Mouse (Mus musculus): ENCODE measurements around the gene Olfr1342. TPM values are rescaled to one million over a fixed set of nuclear protein-coding genes. Genes with fewer than 3 reads are reported as not detected.
A peak's percentile ranks its signal among the peaks of the same experiment; 100 is the strongest.

The Olfr1342 gene
- polyA plus RNA-seq (2014; fragmentation: Nextera tagmentation; extraction: Ambion mirVana), result not detected in 2 replicates

- Histone ChIP-seq H3K27ac (ENCODE audit: low read depth, low read length) (no peak within 1 kb of the TSS), H3K36me3 (ENCODE audit: control insufficient read depth, insufficient read depth, low read length) (no peaks in the 10 kb centered on the region), H3K9me3 (ENCODE audit: control insufficient read depth, low read length) (no peaks in the 10 kb centered on the region), H3K4me3 (ENCODE audit: low read depth, low read length) (no peak within 1 kb of the TSS), H3K27me3 (ENCODE audit: control insufficient read depth, insufficient read depth, low read length) (no peaks in the 10 kb centered on the region), H3K4me2 (no peak within 1 kb of the TSS), H3K4me1 (ENCODE audit: control insufficient read depth, insufficient read depth, low read length) (no peaks in the 10 kb centered on the region), H3K9ac (ENCODE audit: low read length) (no peak within 1 kb of the TSS)
- DNase-seq (ENCODE audit: low spot score, missing footprints), result no peak
- ATAC-seq (ENCODE audit: low FRiP score), result no peak
- 54% methylated on average over 12 of the region's 12 CpGs for WGBS
Observed at GRCm38 (mm10) chr4:118692412-118692973, at the start of gene Olfr1342. Olfr1342 (minus strand) TSS chr4:118692756.

GRCm38 (mm10) chr4:118741881-118742280, 49.3 kb upstream of the Olfr1342 start:
- Histone ChIP-seq H3K27ac (ENCODE audit: low read depth, low read length) (no peak overlapping the region), H3K4me1 (ENCODE audit: control insufficient read depth, insufficient read depth, low read length) (no peaks in the 10 kb centered on the region; the same call in 1 of the 2 replicates), H3K27me3 (ENCODE audit: control insufficient read depth, insufficient read depth, low read length) (peaks cover 9% of the 10 kb centered on the region), H3K4me3 (ENCODE audit: low read depth, low read length) (no peak overlapping the region), H3K4me2 (peak overlapping the region; percentile 1; the same call in 1 of the 2 replicates), H3K9me3 (ENCODE audit: control insufficient read depth, low read length) (no peaks in the 10 kb centered on the region), H3K36me3 (ENCODE audit: control insufficient read depth, insufficient read depth, low read length) (no peaks in the 10 kb centered on the region), H3K9ac (ENCODE audit: low read length) (no peak overlapping the region)
- peak; percentile 91 for DNase-seq (ENCODE audit: low spot score, missing footprints)
- 1% methylated on average over 16 of the region's 16 CpGs for WGBS
- no peak for ATAC-seq (ENCODE audit: low FRiP score)

- Histone ChIP-seq H3K9me3 (ENCODE audit: control insufficient read depth, low read length) (no peaks in the 10 kb centered on the region), H3K9ac (ENCODE audit: low read length) (no peak overlapping the region), H3K4me3 (ENCODE audit: low read depth, low read length) (no peak overlapping the region), H3K4me2 (peak overlapping the region; percentile 1; the same call in 1 of the 2 replicates), H3K27me3 (ENCODE audit: control insufficient read depth, insufficient read depth, low read length) (peaks cover 9% of the 10 kb centered on the region), H3K36me3 (ENCODE audit: control insufficient read depth, insufficient read depth, low read length) (no peaks in the 10 kb centered on the region), H3K27ac (ENCODE audit: low read depth, low read length) (no peak overlapping the region), H3K4me1 (ENCODE audit: control insufficient read depth, insufficient read depth, low read length) (no peaks in the 10 kb centered on the region; the same call in 1 of the 2 replicates)
- ATAC-seq (ENCODE audit: low FRiP score) (no peak), DNase-seq (ENCODE audit: low spot score, missing footprints) (peak; percentile 84)
- 2% methylated on average over 11 of the region's 11 CpGs for WGBS
Observed at GRCm38 (mm10) chr4:118740988-118741698, 48.6 kb upstream of the Olfr1342 start.

- Histone ChIP-seq H3K9ac (ENCODE audit: low read length) (no peak overlapping the region), H3K27ac (ENCODE audit: low read depth, low read length) (no peak overlapping the region), H3K4me1 (ENCODE audit: control insufficient read depth, insufficient read depth, low read length) (no peaks in the 10 kb centered on the region; the same call in 1 of the 2 replicates), H3K36me3 (ENCODE audit: control insufficient read depth, insufficient read depth, low read length) (no peaks in the 10 kb centered on the region), H3K4me3 (ENCODE audit: low read depth, low read length) (no peak overlapping the region), H3K9me3 (ENCODE audit: control insufficient read depth, low read length) (no peaks in the 10 kb centered on the region), H3K4me2 (no peak overlapping the region), H3K27me3 (ENCODE audit: control insufficient read depth, insufficient read depth, low read length) (peaks cover 9% of the 10 kb centered on the region)
- ATAC-seq (ENCODE audit: low FRiP score), result no peak
- WGBS, result 56% methylated on average over 3 of the region's 3 CpGs
- no peak for DNase-seq (ENCODE audit: low spot score, missing footprints)
Observed at GRCm38 (mm10) chr4:118739574-118739973, 47.0 kb upstream of the Olfr1342 start.

- 93% methylated on average over 1 of the region's 1 CpGs for WGBS
- Histone ChIP-seq H3K4me1 (ENCODE audit: control insufficient read depth, insufficient read depth, low read length) (no peaks in the 10 kb centered on the region), H3K27me3 (ENCODE audit: control insufficient read depth, insufficient read depth, low read length) (no peaks in the 10 kb centered on the region), H3K27ac (ENCODE audit: low read depth, low read length) (no peak within 1 kb of the TSS), H3K9me3 (ENCODE audit: control insufficient read depth, low read length) (no peaks in the 10 kb centered on the region), H3K9ac (ENCODE audit: low read length) (no peak within 1 kb of the TSS), H3K4me2 (no peak within 1 kb of the TSS), H3K36me3 (ENCODE audit: control insufficient read depth, insufficient read depth, low read length) (no peaks in the 10 kb centered on the region), H3K4me3 (ENCODE audit: low read depth, low read length) (no peak within 1 kb of the TSS)
- DNase-seq (ENCODE audit: low spot score, missing footprints) (no peak), ATAC-seq (ENCODE audit: low FRiP score) (no peak)
Observed at GRCm38 (mm10) chr4:118731875-118732274, 39.3 kb upstream of the Olfr1342 start, which contains the start of gene Olfr1339. Olfr1339 (plus strand) TSS chr4:118732175.

GRCm38 (mm10) chr4:118721742-118722483, 29.4 kb upstream of the Olfr1342 start:
- ATAC-seq (ENCODE audit: low FRiP score) (no peak), DNase-seq (ENCODE audit: low spot score, missing footprints) (no peak)
- WGBS, result 54% methylated on average over 10 of the region's 10 CpGs
- Histone ChIP-seq H3K4me1 (ENCODE audit: control insufficient read depth, insufficient read depth, low read length) (no peaks in the 10 kb centered on the region), H3K4me3 (ENCODE audit: low read depth, low read length) (no peak overlapping the region), H3K9ac (ENCODE audit: low read length) (no peak overlapping the region), H3K27ac (ENCODE audit: low read depth, low read length) (no peak overlapping the region), H3K36me3 (ENCODE audit: control insufficient read depth, insufficient read depth, low read length) (no peaks in the 10 kb centered on the region), H3K27me3 (ENCODE audit: control insufficient read depth, insufficient read depth, low read length) (no peaks in the 10 kb centered on the region), H3K4me2 (no peak overlapping the region), H3K9me3 (ENCODE audit: control insufficient read depth, low read length) (no peaks in the 10 kb centered on the region)

- Histone ChIP-seq H3K4me3 (ENCODE audit: low read depth, low read length) (no peak within 1 kb of the TSS), H3K27ac (ENCODE audit: low read depth, low read length) (no peak within 1 kb of the TSS), H3K4me1 (ENCODE audit: control insufficient read depth, insufficient read depth, low read length) (no peaks in the 10 kb centered on the region), H3K27me3 (ENCODE audit: control insufficient read depth, insufficient read depth, low read length) (no peaks in the 10 kb centered on the region), H3K9me3 (ENCODE audit: control insufficient read depth, low read length) (no peaks in the 10 kb centered on the region), H3K9ac (ENCODE audit: low read length) (no peak within 1 kb of the TSS), H3K4me2 (no peak within 1 kb of the TSS), H3K36me3 (ENCODE audit: control insufficient read depth, insufficient read depth, low read length) (no peaks in the 10 kb centered on the region)
- DNase-seq (ENCODE audit: low spot score, missing footprints), result no peak
- ATAC-seq (ENCODE audit: low FRiP score), result no peak
Observed at GRCm38 (mm10) chr4:118719838-118720237, 27.3 kb upstream of the Olfr1342 start, which contains the start of gene Olfr1340. Olfr1340 (plus strand) TSS chr4:118720138.

GRCm38 (mm10) chr4:118711656-118712055, 19.1 kb upstream of the Olfr1342 start:
- H3K36me3 ChIP-seq (ENCODE audit: control insufficient read depth, insufficient read depth, low read length), result no peaks in the 10 kb centered on the region
- H3K27me3 ChIP-seq (ENCODE audit: control insufficient read depth, insufficient read depth, low read length), result no peaks in the 10 kb centered on the region
- no peak overlapping the region for H3K4me2 ChIP-seq
- DNase-seq (ENCODE audit: low spot score, missing footprints), result no peak
- no peak overlapping the region for H3K9ac ChIP-seq (ENCODE audit: low read length)
- H3K9me3 ChIP-seq (ENCODE audit: control insufficient read depth, low read length), result no peaks in the 10 kb centered on the region
- no peak for ATAC-seq (ENCODE audit: low FRiP score)
- H3K4me3 ChIP-seq (ENCODE audit: low read depth, low read length), result no peak overlapping the region
- H3K27ac ChIP-seq (ENCODE audit: low read depth, low read length), result no peak overlapping the region
- WGBS, result 22% methylated on average over 1 of the region's 1 CpGs
- H3K4me1 ChIP-seq (ENCODE audit: control insufficient read depth, insufficient read depth, low read length), result no peaks in the 10 kb centered on the region

- H3K9me3 ChIP-seq (ENCODE audit: control insufficient read depth, low read length), result no peaks in the 10 kb centered on the region
- no peak overlapping the region for H3K4me3 ChIP-seq (ENCODE audit: low read depth, low read length)
- H3K9ac ChIP-seq (ENCODE audit: low read length), result no peak overlapping the region
- no peak overlapping the region for H3K27ac ChIP-seq (ENCODE audit: low read depth, low read length)
- no peaks in the 10 kb centered on the region for H3K36me3 ChIP-seq (ENCODE audit: control insufficient read depth, insufficient read depth, low read length)
- no peak for ATAC-seq (ENCODE audit: low FRiP score)
- H3K27me3 ChIP-seq (ENCODE audit: control insufficient read depth, insufficient read depth, low read length), result no peaks in the 10 kb centered on the region
- DNase-seq (ENCODE audit: low spot score, missing footprints), result no peak
- WGBS, result 84% methylated on average over 5 of the region's 5 CpGs
- H3K4me1 ChIP-seq (ENCODE audit: control insufficient read depth, insufficient read depth, low read length), result no peaks in the 10 kb centered on the region
- H3K4me2 ChIP-seq, result no peak overlapping the region
Observed at GRCm38 (mm10) chr4:118708086-118708485, 15.5 kb upstream of the Olfr1342 start.
